Mouse (Mus musculus): ENCODE results near the gene Zfp316. TPM values are rescaled to one million over a fixed set of nuclear protein-coding genes. Genes with fewer than 3 reads are reported as not detected.

The Zfp316 gene
- polyA plus RNA-seq, 1 experiment from 2014 or later, result 14.0 TPM

Other genes with a start within 250 kb of the Zfp316 start
- 30.6 and 33.6 TPM in 2 replicates for gene Rnf216, start 157.0 kb downstream of the Zfp316 start, polyA plus RNA-seq (2015; fragmentation: Nextera tagmentation; extraction: Ambion mirVana)
- 0.04 TPM in 1 of 2 replicates, not detected in the other for gene Olfr718-ps1, start 122.4 kb downstream of the Zfp316 start, polyA plus RNA-seq (2015; fragmentation: Nextera tagmentation; extraction: Ambion mirVana)
- gene Rbak, start 89.2 kb downstream of the Zfp316 start, polyA plus RNA-seq (2015; fragmentation: Nextera tagmentation; extraction: Ambion mirVana), result 14.9 and 16.1 TPM in 2 replicates
- not detected in 2 replicates for gene Spdye4b, start 89.0 kb downstream of the Zfp316 start, polyA plus RNA-seq (2015; fragmentation: Nextera tagmentation; extraction: Ambion mirVana)
- gene Spdye4a, start 43.1 kb downstream of the Zfp316 start, polyA plus RNA-seq (2015; fragmentation: Nextera tagmentation; extraction: Ambion mirVana), result not detected in 2 replicates
- gene Zfp12, start 34.9 kb downstream of the Zfp316 start, polyA plus RNA-seq (2015; fragmentation: Nextera tagmentation; extraction: Ambion mirVana), result 22.5 and 22.8 TPM in 2 replicates
- gene Zfp853, start 23.6 kb upstream of the Zfp316 start, polyA plus RNA-seq (2015; fragmentation: Nextera tagmentation; extraction: Ambion mirVana), result 0.19 and 0.34 TPM in 2 replicates
- 32.2 and 33.5 TPM in 2 replicates for gene E130309D02Rik, start 45.3 kb upstream of the Zfp316 start, polyA plus RNA-seq (2015; fragmentation: Nextera tagmentation; extraction: Ambion mirVana)
- 73.5 and 79.0 TPM in 2 replicates for gene Zdhhc4, start 59.2 kb upstream of the Zfp316 start, polyA plus RNA-seq (2015; fragmentation: Nextera tagmentation; extraction: Ambion mirVana)
- 0.33 and 0.44 TPM in 2 replicates for gene Grid2ip, start 87.3 kb upstream of the Zfp316 start, polyA plus RNA-seq (2015; fragmentation: Nextera tagmentation; extraction: Ambion mirVana)
- 123 TPM in 2 replicates for gene Kdelr2, start 133.8 kb upstream of the Zfp316 start, polyA plus RNA-seq (2015; fragmentation: Nextera tagmentation; extraction: Ambion mirVana)
- 22.6 and 23.3 TPM in 2 replicates for gene Daglb, start 194.6 kb upstream of the Zfp316 start, polyA plus RNA-seq (2015; fragmentation: Nextera tagmentation; extraction: Ambion mirVana)